10 mouse cellular contexts compared by ENCODE assay signal in the genomic region with DNA sequence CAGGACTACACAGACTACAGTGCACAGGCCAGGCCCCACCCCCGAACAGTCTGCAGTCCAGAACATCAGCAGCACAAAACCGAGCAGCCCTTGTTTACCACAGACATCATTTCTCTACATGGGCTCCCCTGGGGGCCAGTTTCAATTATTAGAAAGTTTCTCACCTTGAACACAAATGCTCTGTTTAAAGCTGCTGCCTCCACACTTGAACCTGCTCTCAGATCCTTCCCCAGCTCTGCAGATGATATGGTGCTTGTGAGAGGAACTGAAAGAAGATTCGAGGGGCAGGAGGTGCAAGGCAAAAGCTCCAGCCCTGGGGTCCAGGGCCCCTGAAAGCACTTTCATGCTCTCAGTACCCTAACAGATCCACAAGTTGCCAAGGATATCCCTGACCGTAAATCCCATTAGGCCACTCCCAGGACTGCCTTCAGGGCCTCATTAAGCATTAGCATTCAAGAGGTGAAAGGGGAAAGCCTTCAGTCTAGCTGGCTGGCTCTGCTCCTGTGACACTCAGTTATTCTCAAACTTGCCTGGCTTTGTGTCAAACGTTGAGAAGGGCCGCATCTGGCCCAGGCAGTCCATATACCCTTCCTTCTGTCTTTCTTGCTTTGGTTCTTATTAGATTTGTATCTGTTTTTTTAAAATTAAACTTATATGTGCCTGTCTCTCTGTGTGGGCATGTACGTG. TPM values are rescaled to one million over a fixed set of nuclear protein-coding genes. Genes with fewer than 3 reads are reported as not detected.
A peak's percentile ranks its signal among the peaks of the same experiment; 100 is the strongest.
DNase-seq lines count a peak whose midpoint lies in the region; ATAC-seq and TF ChIP-seq lines count a peak whose summit lies in the region.
"Had no signal": no experiment of that assay in that cellular context is flagged by ENCODE, and none has a peak within 500 bp of the region (broad histone marks: within the 10 kb centered on the region; RNA-seq: fewer than 3 reads in every experiment).

No protein-coding gene starts in this region.

- 0 out of 2 replicates have a peak, but pooled peaks cover 3% of the 10 kb centered on the region for H3K36me3 ChIP-seq in hindbrain, embryonic 12.5 days
- peaks cover 4% of the 10 kb centered on the region for H3K36me3 ChIP-seq in hindbrain, embryonic 10.5 days
- H3K36me3 ChIP-seq in hindbrain, postnatal 0 days (ENCODE audit: insufficient read depth, low read length) = no peaks in the 10 kb centered on the region

- no peaks in the 10 kb centered on the region for H3K27me3 ChIP-seq in hindbrain, embryonic 12.5 days
- no peaks in the 10 kb centered on the region for H3K27me3 ChIP-seq in hindbrain, embryonic 10.5 days (ENCODE audit: insufficient read depth, poor library complexity, severe bottlenecking)
- no peaks in the 10 kb centered on the region for H3K27me3 ChIP-seq in hindbrain, postnatal 0 days (ENCODE audit: insufficient read depth, low read length)

- DNase-seq in hindbrain, embryonic 10.5 days (ENCODE audit: low spot score) = no peak
- peak; percentile 20 for DNase-seq in ES-CJ7 (ENCODE audit: low read depth, low spot score)
- peak; percentile 15 for DNase-seq in hindbrain, postnatal 0 days (ENCODE audit: low spot score)
- peak; percentile 52 for DNase-seq in lung, postnatal 36 days
- DNase-seq in cerebellum, postnatal 4 days (ENCODE audit: low spot score in 2 of 2) = no peak
- DNase-seq in urinary bladder, adult 2 months (ENCODE audit: low spot score) = no peak
- no peak for DNase-seq in left cerebral cortex, adult 8-10 months (ENCODE audit: low spot score in 2 of 2)
- DNase-seq: cerebellum, adult 9-10 months; heart, adult 2 months had no signal

- H3K27ac ChIP-seq in hindbrain, embryonic 12.5 days = peak overlapping the region; percentile 23
- no peak overlapping the region for H3K27ac ChIP-seq in hindbrain, embryonic 10.5 days
- peak overlapping the region; percentile 11; the same call in 1 of the 2 replicates for H3K27ac ChIP-seq in hindbrain, postnatal 0 days
- H3K27ac ChIP-seq: heart, adult 2 months had no signal

- H3K9me3 ChIP-seq in hindbrain, embryonic 12.5 days (replicated peaks) = no peaks in the 10 kb centered on the region; the same call in 1 of the 2 replicates
- H3K9me3 ChIP-seq in hindbrain, embryonic 10.5 days = no peaks in the 10 kb centered on the region
- no peaks in the 10 kb centered on the region for H3K9me3 ChIP-seq in hindbrain, postnatal 0 days (ENCODE audit: low read length)

- no peak for ATAC-seq in hindbrain, embryonic 12.5 days (ENCODE audit: low FRiP score)
- no peak for ATAC-seq in hindbrain, postnatal 0 days

- WGBS in hindbrain, embryonic 12.5 days = 56% methylated on average over 7 of the region's 7 CpGs
- 68% methylated on average over 7 of the region's 7 CpGs for WGBS in hindbrain, embryonic 10.5 days
- 38% methylated on average over 7 of the region's 7 CpGs for WGBS in hindbrain, postnatal 0 days

- no peak overlapping the region for H3K4me3 ChIP-seq in hindbrain, embryonic 12.5 days
- no peak overlapping the region for H3K4me3 ChIP-seq in hindbrain, embryonic 10.5 days
- no peak overlapping the region for H3K4me3 ChIP-seq in hindbrain, postnatal 0 days (ENCODE audit: low read length)
- H3K4me3 ChIP-seq: heart, adult 2 months had no signal

- H3K9ac ChIP-seq in hindbrain, embryonic 12.5 days = no peak overlapping the region
- H3K9ac ChIP-seq in hindbrain, postnatal 0 days (replicated peaks; ENCODE audit: low read length) = no peak overlapping the region

- no peak for TF ChIP-seq CTCF in hindbrain, postnatal 0 days (IDR thresholded peaks at IDR 0.05; ENCODE audit: low read depth)

- peaks cover 61% of the 10 kb centered on the region for H3K4me1 ChIP-seq in hindbrain, embryonic 12.5 days
- peaks cover 71% of the 10 kb centered on the region for H3K4me1 ChIP-seq in hindbrain, embryonic 10.5 days (replicated peaks)
- H3K4me1 ChIP-seq in hindbrain, postnatal 0 days (ENCODE audit: insufficient read depth, low read length) = peaks cover 12% of the 10 kb centered on the region

- H3K4me2 ChIP-seq in hindbrain, embryonic 12.5 days (replicated peaks) = no peak overlapping the region
- no peak overlapping the region for H3K4me2 ChIP-seq in hindbrain, postnatal 0 days (ENCODE audit: low read depth, low read length)

RNA-seq across cellular contexts. Expression of a gene that starts 13.5 kb away (rescaled TPM):
- polyA plus RNA-seq in hindbrain, embryonic 12.5 days (2016; fragmentation: Nextera tagmentation; extraction: Ambion mirVana) = 10.7 and 11.3 TPM in 2 replicates
- 6.9 and 8.7 TPM in 2 replicates for polyA plus RNA-seq in hindbrain, embryonic 10.5 days (2016; fragmentation: Nextera tagmentation; extraction: Ambion mirVana)
- total RNA-seq in hindbrain, postnatal 0 days (2014; rRNA removed) = 24.2 and 25.0 TPM in 2 replicates
- 4.7 and 4.8 TPM in 2 replicates for polyA plus RNA-seq in hindbrain, postnatal 0 days (2015; fragmentation: Nextera tagmentation; extraction: Ambion mirVana)
- polyA plus RNA-seq in urinary bladder, adult 2 months (2012; rRNA removed) = 15.9 and 27.2 TPM in 2 replicates
- total RNA-seq in left cerebral cortex, adult 8-10 months (2022) = 10 to 100 TPM; 33.9 to 36.4 (median 34.3) TPM

Comparison
In these comparisons a context has a peak if more than half of its experiments do, and no peak if none do; other contexts are left out.
1. DNase-seq: peak in ES-CJ7 (single experiment), hindbrain, postnatal 0 days (single experiment) and lung, postnatal 36 days (single experiment); none in hindbrain, embryonic 10.5 days (single experiment), cerebellum, postnatal 4 days (0 of 2), urinary bladder, adult 2 months (single experiment) and left cerebral cortex, adult 8-10 months (0 of 2).